Mouse (Mus musculus): ENCODE measurements at regions not wholly inside any gene's neighbourhood (a gene's known extent, or its start where the extent isn't known, plus 50 kb on each side); places are given as distances from the start of the nearest gene placed in this dataset.

- no peak for TF ChIP-seq CTCF (conservative IDR thresholded peaks at IDR 0.05; ENCODE audit: low read length)
- no peak for TF ChIP-seq NANOG (IDR thresholded peaks at IDR 0.05; ENCODE audit: borderline replicate concordance, low read length)
- TF ChIP-seq POU5F1 (IDR thresholded peaks at IDR 0.05; ENCODE audit: borderline replicate concordance, low read length), result no peak
Observed at GRCm38 (mm10) chr12:71702181-71702580, 128.7 kb upstream of the Daam1 start.
